Mouse (Mus musculus) layer of hippocampus, adult 2 months (tissue): Measurements from ENCODE around the gene Tha1. TPM values are rescaled to one million over a fixed set of nuclear protein-coding genes. Genes with fewer than 3 reads are reported as not detected.

Source experiments
- DNase-seq, 2 experiments: peaks; one replicate each; pipeline ENCODE4 v3.0.0; 2022; ENCODE audit warnings: low spot score in 2 of 2
- H3K27ac ChIP-seq: fragments of 200-600 bp; 2 replicates; pipeline ENCODE4 v1.8.1; 2022
- H3K4me3 ChIP-seq: fragments of 200-600 bp; 2 replicates; pipeline ENCODE4 v1.8.1; 2022; ENCODE audit warnings: mild to moderate bottlenecking
- CTCF ChIP-seq: fragments of 200-600 bp; conservative IDR thresholded peaks from 2 replicates; pipeline ENCODE4 v1.8.1; 2022; ENCODE audit warnings: antibody characterized with exemption, mild to moderate bottlenecking, moderate library complexity
- total RNA-seq, 2 experiments: library from RNA; stranded (reverse); gene quantifications; 2 replicates each; pipeline ENCODE4 v1.2.3; 2021

The Tha1 gene
- total RNA-seq, 2 experiments from 2014 or later, result 4.7 to 5.3 TPM

GRCm38 (mm10) chr11:117855975-117856374, 17.3 kb downstream of the Tha1 start:
- Histone ChIP-seq H3K27ac (no peak overlapping the region), H3K4me3 (no peak overlapping the region)
- no peak for DNase-seq
- TF ChIP-seq CTCF, result no peak

GRCm38 (mm10) chr11:117855360-117855759, 17.9 kb downstream of the Tha1 start:
- TF ChIP-seq CTCF, result no peak
- no peak overlapping the region for H3K27ac ChIP-seq
- no peak for DNase-seq
- no peak overlapping the region for H3K4me3 ChIP-seq

GRCm38 (mm10) chr11:117854241-117854640, 19.0 kb downstream of the Tha1 start:
- no peak for TF ChIP-seq CTCF
- Histone ChIP-seq H3K4me3 (no peak overlapping the region), H3K27ac (no peak overlapping the region)
- no peak for DNase-seq

- Histone ChIP-seq H3K27ac (no peak overlapping the region), H3K4me3 (no peak overlapping the region)
- no peak for DNase-seq
- no peak for TF ChIP-seq CTCF
Observed at GRCm38 (mm10) chr11:117852875-117853274, 20.4 kb downstream of the Tha1 start.

- H3K27ac ChIP-seq, result peak within 1 kb of the TSS; percentile 95
- DNase-seq, result peak; percentile 94 to 96
- H3K4me3 ChIP-seq, result peak within 1 kb of the TSS; percentile 80
- 0 out of 2 replicates have a peak, but pooled peaks have one; percentile 12 for TF ChIP-seq CTCF
Observed at GRCm38 (mm10) chr11:117848985-117849671, 24.2 kb downstream of the Tha1 start, which contains the start of gene Birc5. Gene Birc5, plus strand, starts transcription at chr11:117849251.

- Histone ChIP-seq H3K27ac (peak overlapping the region; percentile 95), H3K4me3 (peak overlapping the region; percentile 80)
- peak; percentile 31 to 34 for DNase-seq
- TF ChIP-seq CTCF, result no peak
Observed at GRCm38 (mm10) chr11:117848271-117848984, 24.9 kb downstream of the Tha1 start.

- Histone ChIP-seq H3K4me3 (peak overlapping the region; percentile 80; the same call in 1 of the 2 replicates), H3K27ac (peak overlapping the region; percentile 95)
- no peak for DNase-seq
- no peak for TF ChIP-seq CTCF
Observed at GRCm38 (mm10) chr11:117847593-117848215, 25.6 kb downstream of the Tha1 start.

GRCm38 (mm10) chr11:117846640-117847039, 26.6 kb downstream of the Tha1 start:
- Histone ChIP-seq H3K4me3 (no peak overlapping the region), H3K27ac (no peak overlapping the region)
- no peak for DNase-seq
- TF ChIP-seq CTCF, result peak; percentile 67

- no peak for DNase-seq
- Histone ChIP-seq H3K4me3 (no peak overlapping the region), H3K27ac (no peak overlapping the region)
- no peak for TF ChIP-seq CTCF
Observed at GRCm38 (mm10) chr11:117845651-117846050, 27.6 kb downstream of the Tha1 start.

- Histone ChIP-seq H3K27ac (no peak overlapping the region), H3K4me3 (no peak overlapping the region)
- DNase-seq, result no peak
- TF ChIP-seq CTCF, result no peak
Observed at GRCm38 (mm10) chr11:117844997-117845396, 28.3 kb downstream of the Tha1 start.

- H3K27ac ChIP-seq, result no peak overlapping the region
- no peak overlapping the region for H3K4me3 ChIP-seq
- TF ChIP-seq CTCF, result no peak
- DNase-seq, result no peak
Observed at GRCm38 (mm10) chr11:117843434-117843833, 29.8 kb downstream of the Tha1 start.

GRCm38 (mm10) chr11:117840910-117841309, 32.4 kb downstream of the Tha1 start:
- no peak overlapping the region for H3K4me3 ChIP-seq
- H3K27ac ChIP-seq, result no peak overlapping the region
- TF ChIP-seq CTCF, result no peak
- no peak for DNase-seq

GRCm38 (mm10) chr11:117839021-117839420, 34.3 kb downstream of the Tha1 start:
- no peak for TF ChIP-seq CTCF
- Histone ChIP-seq H3K4me3 (no peak overlapping the region), H3K27ac (no peak overlapping the region)
- no peak for DNase-seq
